ENCODE assay signal across 8 mouse cellular contexts in genomic region chr8:60992561-60992909, GRCm38 (mm10). TPM values are rescaled to one million over a fixed set of nuclear protein-coding genes. Genes with fewer than 3 reads are reported as not detected.
DNase-seq lines count a peak whose midpoint lies in the region; ATAC-seq and TF ChIP-seq lines count a peak whose summit lies in the region.

No protein-coding gene starts in this region.

- H3K36me3 ChIP-seq in heart, postnatal 0 days (replicated peaks; ENCODE audit: control insufficient read depth, insufficient read depth, low read length), result no peaks in the 10 kb centered on the region
- H3K36me3 ChIP-seq in limb, embryonic 10.5 days, result no peaks in the 10 kb centered on the region

- under 1% methylated on average over 16 of the region's 16 CpGs for WGBS in heart, postnatal 0 days
- WGBS in limb, embryonic 10.5 days, result under 1% methylated on average over 16 of the region's 16 CpGs

- peak; percentile 80 for DNase-seq in gastrocnemius, adult 18-20 months (ENCODE audit: low spot score)
- no peak for DNase-seq in gastrocnemius, postnatal 14 days
- no peak for DNase-seq in Patski (ENCODE audit: low read depth, low spot score)
- DNase-seq in heart, postnatal 0 days (ENCODE audit: low spot score), result peak; percentile 82
- DNase-seq in limb, embryonic 10.5 days (ENCODE audit: low spot score), result no peak
- no peak for DNase-seq in natural killer cell, adult 2 months (ENCODE audit: low spot score in 2 of 2)

- H3K9me3 ChIP-seq in heart, postnatal 0 days (replicated peaks; ENCODE audit: control insufficient read depth, low read length), result no peaks in the 10 kb centered on the region
- no peaks in the 10 kb centered on the region for H3K9me3 ChIP-seq in limb, embryonic 10.5 days (replicated peaks)

- peak; percentile 85 for ATAC-seq in Patski
- ATAC-seq in heart, postnatal 0 days (ENCODE audit: insufficient read depth, low read depth), result peak; percentile 84
- peak; percentile 68 for ATAC-seq in megakaryocyte-erythroid progenitor cell, adult 5-6 weeks (replicated peaks; ENCODE audit: low FRiP score, low TSS enrichment, poor library complexity, severe bottlenecking)

- POLR2A ChIA-PET in Patski (lab: Charles Lee), result interaction anchor here (1.0 kb wide), 2 partner anchors 9 to 398 kb away, joined by 4 to 6 read pairs; partner anchors contain the start of gene Clcn3

- TF ChIP-seq POLR2A in embryonic fibroblast, embryonic 13.5 days (IDR thresholded peaks at IDR 0.05; ENCODE audit: low read depth, low read length), result peak; percentile 57; the same call in 1 of the 2 replicates

- intact Hi-C loops in gastrocnemius, postnatal 14 days (cut with DNase I; ENCODE audit: low total_unique reads), result no loop called here

- H3K27ac ChIP-seq in embryonic fibroblast, embryonic 13.5 days (ENCODE audit: insufficient read depth, low read length), result peak overlapping the region; percentile 65
- peak overlapping the region; percentile 87 for H3K27ac ChIP-seq in heart, postnatal 0 days (ENCODE audit: low read depth)
- peak overlapping the region; percentile 90 for H3K27ac ChIP-seq in limb, embryonic 10.5 days

- CTCF ChIA-PET in Patski (lab: Charles Lee), result interaction anchor here (1.4 kb wide), 1 partner anchor 9 kb away, joined by 7 read pairs; no protein-coding TSS in a partner anchor

- no peak for TF ChIP-seq CTCF in Patski (IDR thresholded peaks at IDR 0.05)
- no peak for TF ChIP-seq CTCF in embryonic fibroblast, embryonic 13.5 days (IDR thresholded peaks at IDR 0.05; ENCODE audit: borderline replicate concordance, insufficient read depth, low read length)
- no peak for TF ChIP-seq CTCF in heart, postnatal 0 days (IDR thresholded peaks at IDR 0.05; ENCODE audit: low read depth)

- no peaks in the 10 kb centered on the region; the same call in 1 of the 2 replicates for H3K4me1 ChIP-seq in embryonic fibroblast, embryonic 13.5 days (ENCODE audit: control insufficient read depth, insufficient read depth, low read length)
- peaks cover 8% of the 10 kb centered on the region; the same call in 1 of the 2 replicates for H3K4me1 ChIP-seq in heart, postnatal 0 days (ENCODE audit: control insufficient read depth, insufficient read depth)
- H3K4me1 ChIP-seq in limb, embryonic 10.5 days, result peaks cover 13% of the 10 kb centered on the region

- H3K27me3 ChIP-seq in Patski, result no peaks in the 10 kb centered on the region
- H3K27me3 ChIP-seq in heart, postnatal 0 days (ENCODE audit: control insufficient read depth, insufficient read depth, low read length), result no peaks in the 10 kb centered on the region
- H3K27me3 ChIP-seq in limb, embryonic 10.5 days (ENCODE audit: low read depth, poor library complexity, severe bottlenecking), result no peaks in the 10 kb centered on the region

- peak overlapping the region; percentile 84 for H3K4me3 ChIP-seq in embryonic fibroblast, embryonic 13.5 days (ENCODE audit: insufficient read depth, low read length)
- H3K4me3 ChIP-seq in heart, postnatal 0 days (ENCODE audit: low read depth, low read length), result peak overlapping the region; percentile 86
- peak overlapping the region; percentile 82 for H3K4me3 ChIP-seq in limb, embryonic 10.5 days

- TF ChIP-seq EP300 in heart, postnatal 0 days (IDR thresholded peaks at IDR 0.05; ENCODE audit: low read depth), result no peak

- in situ Hi-C loops in Patski (cut with MboI; ENCODE audit: low pct_unique_long_range_greater_than_20kb), result no loop called here

- peak overlapping the region; percentile 81 for H3K9ac ChIP-seq in heart, postnatal 0 days (replicated peaks; ENCODE audit: low read depth, low read length)

- peak overlapping the region; percentile 75 for H3K4me2 ChIP-seq in heart, postnatal 0 days (ENCODE audit: low read depth, low read length)

RNA-seq across cellular contexts. Expression of gene Nek1, which starts 0.5 kb away (rescaled TPM):
- 1 to 10 TPM; 3.8 to 4.8 TPM for total RNA-seq in gastrocnemius, adult 18-20 months (2021)
- 1 to 10 TPM; 4.0 to 5.8 TPM for total RNA-seq in gastrocnemius, postnatal 14 days (2021)
- 11.3 TPM for polyA plus RNA-seq in Patski (2021)
- 14.8 and 22.7 TPM in 2 replicates for polyA plus RNA-seq in embryonic fibroblast, embryonic 13.5 days (2011; ENCODE audit: insufficient read length, low read depth, missing spikeins)
- 2.1 and 3.1 TPM in 2 replicates for total RNA-seq in heart, postnatal 0 days (2014; rRNA removed; ENCODE audit: low replicate concordance)
- 6.3 and 8.8 TPM in 2 replicates for polyA plus RNA-seq in heart, postnatal 0 days (2015; fragmentation: Nextera tagmentation; extraction: Ambion mirVana)
- polyA plus RNA-seq in limb, embryonic 10.5 days (2016; fragmentation: Nextera tagmentation; extraction: Ambion mirVana), result 14.7 and 18.3 TPM in 2 replicates
- total RNA-seq in megakaryocyte-erythroid progenitor cell, adult 5-6 weeks (2014; fragmentation: Nextera tagmentation), result 23.0 and 23.9 TPM in 2 replicates
- 23.8 and 29.0 TPM in 2 replicates for total RNA-seq in megakaryocyte-erythroid progenitor cell, adult 5-6 weeks (2017)

RNA-seq across cellular contexts. Expression of gene Clcn3, which starts 9.4 kb away (rescaled TPM):
- 10 to 100 TPM; 34.9 to 35.2 TPM for total RNA-seq in gastrocnemius, adult 18-20 months (2021)
- 10 to 100 TPM; 18.0 to 18.9 TPM for total RNA-seq in gastrocnemius, postnatal 14 days (2021)
- polyA plus RNA-seq in Patski (2021), result 55.5 TPM
- polyA plus RNA-seq in embryonic fibroblast, embryonic 13.5 days (2011; ENCODE audit: insufficient read length, low read depth, missing spikeins), result 12.4 and 15.8 TPM in 2 replicates
- total RNA-seq in heart, postnatal 0 days (2014; rRNA removed; ENCODE audit: low replicate concordance), result 25.2 and 30.3 TPM in 2 replicates
- 16.1 and 17.0 TPM in 2 replicates for polyA plus RNA-seq in heart, postnatal 0 days (2015; fragmentation: Nextera tagmentation; extraction: Ambion mirVana)
- polyA plus RNA-seq in limb, embryonic 10.5 days (2016; fragmentation: Nextera tagmentation; extraction: Ambion mirVana), result 10.9 and 11.8 TPM in 2 replicates
- 47.2 and 56.3 TPM in 2 replicates for total RNA-seq in megakaryocyte-erythroid progenitor cell, adult 5-6 weeks (2014; fragmentation: Nextera tagmentation)
- 58.1 and 66.9 TPM in 2 replicates for total RNA-seq in megakaryocyte-erythroid progenitor cell, adult 5-6 weeks (2017)

Comparison
In these comparisons a context has a peak if more than half of its experiments do, and no peak if none do; other contexts are left out.
1. DNase-seq: peak in gastrocnemius, adult 18-20 months (single experiment) and heart, postnatal 0 days (single experiment); none in gastrocnemius, postnatal 14 days (single experiment), Patski (single experiment), limb, embryonic 10.5 days (single experiment) and natural killer cell, adult 2 months (0 of 2).
2. Peak in every context shown above with its lines, with median percentiles within 50 percentile points of each other: ATAC-seq, H3K27ac ChIP-seq and H3K4me3 ChIP-seq.